Mouse (Mus musculus) cerebellum, adult 2 months (tissue): ENCODE results near the gene Nanos1.

Experiments
- CTCF ChIP-seq: fragments of 200-500 bp; IDR thresholded peaks from 2 replicates; pipeline ENCODE4 v1.5.1; 2011; ENCODE audit warnings: low read depth, mild to moderate bottlenecking, control low read depth, low read length, moderate library complexity, borderline replicate concordance; ENCODE audit not compliant: insufficient read depth
- POLR2A ChIP-seq: fragments of 200-500 bp; IDR thresholded peaks from 2 replicates; pipeline ENCODE4 v1.6.1; 2011; ENCODE audit warnings: low read length, control low read depth, borderline replicate concordance; ENCODE audit not compliant: insufficient read depth

DNA sequence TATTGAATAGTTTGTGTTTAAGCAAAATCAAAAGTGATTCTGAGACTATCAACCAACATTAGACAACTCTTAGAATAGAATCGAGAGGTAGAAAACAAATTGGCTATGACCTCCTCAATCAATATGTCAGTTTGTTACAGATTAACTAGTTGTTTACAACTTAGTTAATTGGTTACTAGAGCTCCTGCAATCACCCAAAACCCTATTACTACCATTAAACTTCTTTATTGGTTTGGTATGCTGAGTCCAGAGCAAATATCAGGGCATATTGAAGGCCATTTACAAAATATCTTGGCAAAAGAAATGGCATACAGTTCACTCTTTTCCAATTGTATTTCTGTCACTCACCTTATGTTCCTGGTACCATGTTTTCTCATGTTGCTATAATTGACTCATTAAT lies 8.0 kb upstream of the Nanos1 start:
- TF ChIP-seq CTCF: no peak
- no peak for TF ChIP-seq POLR2A
